Mouse (Mus musculus) hindbrain, embryonic 14.5 days (tissue): ENCODE results near the gene Lypla2. TPM values are rescaled to one million over a fixed set of nuclear protein-coding genes. Genes with fewer than 3 reads are reported as not detected.
A peak's percentile ranks its signal among the peaks of the same experiment; 100 is the strongest.
"Not testable (repeated sequence)": the region's sequence is repeated elsewhere in the genome, so short reads cannot be mapped to it uniquely, and the experiment has no call there.

Experiments used
- ATAC-seq: fragments of 200-750 bp; cut with Nextera tagmentation; 2 replicates; pipeline ENCODE4 v1.8.0; 2017; ENCODE audit warnings: moderate number of reproducible peaks, mild to moderate bottlenecking, moderate TSS enrichment, moderate library complexity; ENCODE audit not compliant: low FRiP score
- DNase-seq: peaks from one replicate; pipeline ENCODE4 v3.0.0-alpha.2; 2015; ENCODE audit warnings: low spot score
- H3K27ac ChIP-seq: fragments of 300-500 bp; sonication (generic); 2 replicates; pipeline ENCODE4 v1.5.1; 2014; ENCODE audit warnings: mild to moderate bottlenecking, moderate library complexity
- H3K27me3 ChIP-seq: fragments of 300-500 bp; sonication (generic); 2 replicates; pipeline ENCODE4 v1.6.1; 2014; ENCODE audit warnings: mild to moderate bottlenecking, low read length, mixed read lengths; ENCODE audit not compliant: control insufficient read depth, insufficient read depth
- H3K36me3 ChIP-seq: fragments of 300-500 bp; sonication (generic); replicated peaks from 2 replicates; pipeline ENCODE4 v1.6.1; 2014; ENCODE audit not compliant: control insufficient read depth, insufficient read depth
- H3K4me1 ChIP-seq: fragments of 300-500 bp; sonication (generic); replicated peaks from 2 replicates; pipeline ENCODE4 v1.6.1; 2014; ENCODE audit warnings: antibody characterized with exemption, low read length, mixed read lengths; ENCODE audit not compliant: control insufficient read depth, insufficient read depth
- H3K4me2 ChIP-seq: fragments of 300-500 bp; sonication (generic); replicated peaks from 2 replicates; pipeline ENCODE4 v1.6.1; 2014; ENCODE audit warnings: mild to moderate bottlenecking, moderate library complexity
- H3K4me3 ChIP-seq: fragments of 300-500 bp; sonication (generic); replicated peaks from 2 replicates; pipeline ENCODE4 v1.5.1; 2014; ENCODE audit warnings: mild to moderate bottlenecking, low read length
- H3K9ac ChIP-seq: fragments of 300-500 bp; sonication (generic); 2 replicates; pipeline ENCODE4 v1.6.1; 2014
- H3K9me3 ChIP-seq: fragments of 300-500 bp; sonication (generic); 2 replicates; pipeline ENCODE4 v1.6.1; 2016; ENCODE audit warnings: low read length; ENCODE audit not compliant: control insufficient read depth
- WGBS: fragments of 180-500 bp; shearing (Covaris S2); extraction: QIAGEN DNeasy Blood & Tissue Kit; methylation state at CpG from one replicate; pipeline ENCODE4 v1.1.7; 2014; 5-methylcytosine and 5-hydroxymethylcytosine counted together
- polyA plus RNA-seq: library from polyadenylated mRNA; unstranded; fragments of >200 nt; fragmentation: Nextera tagmentation; extraction: Ambion mirVana; gene quantifications from 2 replicates; pipeline ENCODE4 v1.2.1, GENCODE M21; 2014

Lypla2 gene
- polyA plus RNA-seq, 1 experiment from 2014 or later, result 191 TPM

DNA sequence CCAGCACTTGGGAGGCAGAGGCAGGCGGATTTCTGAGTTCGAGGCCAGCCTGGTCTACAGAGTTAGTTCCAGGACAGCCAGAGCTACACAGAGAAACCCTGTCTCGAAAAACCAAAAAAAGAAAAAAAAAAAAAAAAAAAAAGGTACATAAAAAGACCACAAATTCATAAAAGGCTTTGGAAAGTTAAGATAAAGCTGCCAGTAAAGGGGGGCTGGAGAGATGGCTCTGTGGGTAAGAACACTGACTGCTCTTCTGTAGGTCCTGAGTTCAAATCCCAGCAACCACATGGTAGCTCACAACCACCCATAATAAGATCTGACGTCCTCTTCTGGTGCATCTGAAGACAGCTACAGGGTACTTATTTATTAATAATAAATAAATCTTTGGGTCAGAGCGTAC is 7.8 kb upstream of the Lypla2 start:
- WGBS, result 98% methylated on average over 5 of the region's 5 CpGs
- H3K9me3 ChIP-seq, H3K27me3 ChIP-seq, H3K4me3 ChIP-seq, H3K9ac ChIP-seq, H3K27ac ChIP-seq, H3K4me1 ChIP-seq, DNase-seq, ATAC-seq, H3K4me2 ChIP-seq: not testable (repeated sequence)
- peaks cover 66% of the 10 kb centered on the region for H3K36me3 ChIP-seq

DNA sequence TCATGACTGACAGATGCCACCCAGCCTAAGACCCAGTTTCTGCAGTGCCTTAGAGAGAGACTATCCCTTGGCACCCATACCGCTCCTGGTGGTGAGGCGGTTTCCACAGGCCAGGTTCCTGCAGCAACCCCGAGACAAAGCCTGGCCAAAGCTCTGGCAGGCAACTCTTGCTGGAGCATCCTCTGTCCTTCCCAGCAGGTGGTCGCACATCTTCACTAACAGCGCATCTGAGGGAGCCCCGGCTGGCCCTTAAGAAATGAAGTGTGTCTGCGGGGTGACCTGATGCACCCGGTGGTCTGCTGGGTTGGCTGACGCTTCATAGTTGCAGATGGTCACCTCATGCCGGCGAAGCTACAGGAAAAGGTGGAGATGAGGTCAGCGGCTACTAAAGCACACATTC is 3.7 kb upstream of the Lypla2 start:
- ATAC-seq (no peak), DNase-seq (no peak)
- H3K4me2 ChIP-seq, result no peak overlapping the region
- H3K4me1 ChIP-seq, result peaks cover 8% of the 10 kb centered on the region
- H3K27ac ChIP-seq, result no peak overlapping the region
- no peaks in the 10 kb centered on the region for H3K9me3 ChIP-seq
- WGBS, result 95% methylated on average over 12 of the region's 12 CpGs
- H3K36me3 ChIP-seq, result peaks cover 48% of the 10 kb centered on the region
- H3K4me3 ChIP-seq, result no peak overlapping the region
- H3K9ac ChIP-seq, result no peak overlapping the region
- H3K27me3 ChIP-seq, result no peaks in the 10 kb centered on the region

DNA sequence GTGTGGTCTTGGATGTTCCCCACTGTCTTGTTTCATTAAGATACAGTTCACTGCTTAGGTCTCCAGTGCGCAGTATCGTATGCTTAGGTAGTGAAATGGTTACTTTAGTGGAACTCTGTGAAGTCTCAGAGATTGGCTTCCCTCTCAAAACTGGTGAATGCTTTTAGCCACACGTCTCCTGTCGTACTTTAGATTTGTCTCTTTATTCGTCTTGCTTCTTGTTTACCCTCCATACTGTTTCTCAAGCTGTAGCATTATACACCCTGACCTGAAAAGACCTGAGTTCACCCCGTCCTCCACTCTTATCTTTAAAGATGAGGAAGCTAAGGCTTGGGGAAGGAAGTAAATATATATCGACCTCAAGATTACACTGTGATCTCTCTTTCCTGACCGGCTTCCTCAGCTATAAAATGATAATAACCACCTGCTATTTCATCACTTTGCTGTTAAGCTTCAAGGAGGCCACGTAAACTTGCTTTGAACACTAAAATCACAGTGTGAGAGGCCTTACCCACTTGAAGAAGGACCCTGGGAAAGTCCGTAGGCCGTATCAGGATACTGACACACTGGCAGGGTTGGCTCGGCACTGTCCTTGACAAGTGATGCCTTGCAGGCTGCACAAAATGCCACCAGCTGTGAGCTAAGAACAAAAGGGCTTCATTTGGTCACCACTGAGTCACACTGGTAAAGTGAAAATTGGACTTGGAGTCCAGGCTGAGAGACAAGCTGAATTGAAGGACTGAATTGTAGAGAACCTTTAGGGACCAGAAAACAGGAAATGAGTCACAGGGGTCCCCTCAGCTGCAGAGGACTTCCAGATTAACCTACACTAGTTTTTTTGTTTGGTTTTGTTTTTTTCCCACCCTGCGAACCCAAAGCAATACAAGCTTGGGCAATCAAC is 735 bp upstream of the Lypla2 start:
- Histone ChIP-seq H3K4me2 (peak overlapping the region; percentile 85), H3K36me3 (peaks cover 58% of the 10 kb centered on the region), H3K27me3 (no peaks in the 10 kb centered on the region), H3K9me3 (no peaks in the 10 kb centered on the region), H3K27ac (no peak overlapping the region), H3K4me3 (peak overlapping the region; percentile 67), H3K4me1 (peaks cover 9% of the 10 kb centered on the region), H3K9ac (peak overlapping the region; percentile 79; the same call in 1 of the 2 replicates)
- DNase-seq (no peak), ATAC-seq (no peak)
- 77% methylated on average over 13 of the region's 13 CpGs for WGBS

DNA sequence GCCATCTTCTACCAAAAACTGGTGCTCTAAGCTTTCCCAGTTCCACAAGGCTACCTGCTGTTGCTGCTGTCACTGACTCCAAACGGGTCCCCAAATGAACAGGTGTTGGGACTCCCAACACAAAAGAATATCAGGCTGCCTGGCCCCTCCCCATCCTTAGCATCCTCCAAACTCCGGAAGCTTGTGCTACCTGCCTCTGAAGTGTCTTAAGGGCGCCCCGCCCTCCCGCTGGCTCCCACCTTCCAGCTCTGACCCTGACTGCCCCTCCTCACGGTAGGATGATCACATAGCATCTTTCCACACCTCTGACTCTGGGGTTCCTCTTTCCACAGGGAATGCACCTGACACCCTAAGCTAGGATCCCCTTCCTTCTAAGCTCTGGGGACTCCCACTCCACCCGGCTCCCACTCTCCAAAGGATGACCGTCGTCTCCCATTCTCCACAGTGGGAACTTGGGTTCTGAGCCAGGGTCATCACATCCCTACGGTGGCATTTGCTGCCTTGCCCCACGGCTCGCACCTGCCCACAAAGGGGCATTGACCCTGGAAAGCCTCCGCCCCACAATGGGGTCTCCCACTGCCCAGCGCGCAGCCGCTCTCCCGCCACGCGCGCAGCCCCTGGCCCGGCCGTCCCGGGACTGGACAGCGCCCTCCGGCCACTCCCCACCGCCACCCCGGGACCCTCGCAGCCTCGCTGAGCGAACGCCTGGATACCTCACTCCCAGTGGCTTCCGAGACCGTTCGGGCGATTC is 446 bp downstream of the Lypla2 start:
- peak overlapping the region; percentile 85 for H3K4me2 ChIP-seq
- H3K36me3 ChIP-seq, result peaks cover 61% of the 10 kb centered on the region
- H3K27ac ChIP-seq, result peak overlapping the region; percentile 49; the same call in 1 of the 2 replicates
- WGBS, result under 1% methylated on average over 35 of the region's 35 CpGs
- H3K27me3 ChIP-seq, result no peaks in the 10 kb centered on the region
- peaks cover 9% of the 10 kb centered on the region for H3K4me1 ChIP-seq
- H3K4me3 ChIP-seq, result peak overlapping the region; percentile 67
- no peaks in the 10 kb centered on the region for H3K9me3 ChIP-seq
- ATAC-seq (no peak; the same call in 1 of the 2 replicates), DNase-seq (no peak)
- peak overlapping the region; percentile 79 for H3K9ac ChIP-seq

DNA sequence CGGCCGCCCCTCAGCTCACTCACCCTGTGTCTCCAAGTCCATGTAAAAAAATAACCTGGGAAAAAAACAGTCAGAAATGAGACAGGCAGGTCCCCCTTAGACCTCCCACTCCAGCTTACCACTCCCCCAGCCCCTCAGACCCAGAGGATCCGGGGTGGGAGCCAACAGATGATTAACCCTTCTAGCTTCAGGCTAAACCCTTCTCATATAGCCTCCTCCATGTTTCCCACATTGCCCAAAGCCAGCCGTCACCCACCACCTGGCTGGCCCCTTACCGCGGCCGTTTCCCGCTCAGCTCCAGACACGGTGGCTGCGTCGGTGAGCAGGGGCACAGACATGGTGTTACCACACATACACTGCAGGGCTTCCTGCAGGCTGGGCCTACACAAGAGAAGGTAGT is 1.8 kb downstream of the Lypla2 start:
- 90% methylated on average over 11 of the region's 11 CpGs for WGBS
- no peak for ATAC-seq

DNA sequence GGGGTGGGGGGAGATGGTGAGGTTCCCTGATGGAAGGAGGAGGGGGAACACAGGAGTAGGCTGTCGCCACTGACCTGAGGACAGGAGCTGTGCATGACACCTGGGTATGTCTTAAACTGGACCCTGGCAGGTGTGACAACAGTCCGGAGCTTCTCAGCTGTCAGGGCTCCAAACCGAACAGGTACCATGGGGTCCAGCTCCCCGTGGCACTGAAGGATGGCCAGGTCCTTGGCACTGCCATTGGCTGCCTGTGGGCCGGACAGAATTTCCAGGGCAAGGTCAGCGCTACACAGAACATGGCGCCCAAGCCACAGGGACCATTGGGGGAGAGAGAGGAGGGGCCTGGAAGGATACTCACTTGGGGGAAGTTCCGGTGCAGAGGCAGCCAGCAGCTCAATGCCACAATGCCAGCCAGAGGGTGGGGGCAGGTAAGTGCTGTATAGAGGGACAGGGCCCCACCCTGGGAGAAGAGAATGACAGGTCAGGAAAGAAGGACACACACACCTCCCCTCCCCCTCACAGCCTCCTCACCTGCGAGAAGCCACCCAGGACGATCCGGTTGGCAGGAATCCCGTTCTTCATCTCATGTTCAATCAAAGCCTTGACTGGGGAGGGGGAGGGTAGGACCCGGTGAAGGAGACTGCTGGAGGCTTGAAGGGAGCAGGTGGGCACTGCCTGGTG is 3.2 kb downstream of the Lypla2 start:
- H3K27me3 ChIP-seq, result no peaks in the 10 kb centered on the region
- H3K9me3 ChIP-seq, result no peaks in the 10 kb centered on the region
- peaks cover 50% of the 10 kb centered on the region for H3K36me3 ChIP-seq
- H3K9ac ChIP-seq, result no peak overlapping the region
- WGBS, result 79% methylated on average over 13 of the region's 13 CpGs
- H3K4me2 ChIP-seq, result no peak overlapping the region
- H3K4me3 ChIP-seq, result no peak overlapping the region
- ATAC-seq (no peak), DNase-seq (no peak)
- H3K27ac ChIP-seq, result no peak overlapping the region
- H3K4me1 ChIP-seq, result peaks cover 17% of the 10 kb centered on the region

More for the DNA sequence above, 1.8 kb downstream of the Lypla2 start:
- Histone ChIP-seq H3K4me2 (no peak overlapping the region; the same call in 1 of the 2 replicates), H3K4me1 (peaks cover 9% of the 10 kb centered on the region), H3K27ac (no peak overlapping the region), H3K36me3 (peaks cover 60% of the 10 kb centered on the region), H3K9ac (no peak overlapping the region), H3K9me3 (no peaks in the 10 kb centered on the region), H3K4me3 (no peak overlapping the region), H3K27me3 (no peaks in the 10 kb centered on the region)
- DNase-seq, result no peak

DNA sequence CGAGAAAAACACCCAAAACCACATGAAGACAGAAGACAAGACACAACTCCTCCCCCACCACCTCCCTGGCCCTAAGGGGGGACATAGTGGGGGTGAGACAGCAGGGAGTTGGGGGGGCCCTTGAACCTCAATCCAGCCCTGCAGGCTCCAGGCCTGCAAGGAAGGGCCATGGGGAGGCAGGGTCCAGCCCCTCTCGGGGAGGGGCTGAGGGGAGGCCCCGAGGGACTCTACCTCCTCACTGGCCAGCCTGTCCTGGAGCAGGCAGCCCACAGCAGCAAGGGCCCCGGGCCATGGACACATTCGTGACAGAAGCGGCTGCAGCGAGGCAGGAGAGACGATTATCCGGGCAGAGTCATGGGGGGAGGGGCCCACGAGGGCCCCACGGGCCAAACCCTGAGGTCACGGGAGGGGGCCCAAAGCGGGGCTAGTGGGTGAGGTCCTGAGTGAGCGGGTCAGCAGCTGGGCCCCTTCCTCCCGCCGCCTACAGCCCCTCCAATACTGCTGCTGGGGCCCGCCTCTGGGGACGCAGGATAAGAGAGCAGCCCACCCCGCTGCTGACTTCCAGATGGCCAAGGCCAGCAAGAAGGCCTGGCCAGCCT is 4.1 kb downstream of the Lypla2 start:
- H3K4me3 ChIP-seq, result no peak overlapping the region

DNA sequence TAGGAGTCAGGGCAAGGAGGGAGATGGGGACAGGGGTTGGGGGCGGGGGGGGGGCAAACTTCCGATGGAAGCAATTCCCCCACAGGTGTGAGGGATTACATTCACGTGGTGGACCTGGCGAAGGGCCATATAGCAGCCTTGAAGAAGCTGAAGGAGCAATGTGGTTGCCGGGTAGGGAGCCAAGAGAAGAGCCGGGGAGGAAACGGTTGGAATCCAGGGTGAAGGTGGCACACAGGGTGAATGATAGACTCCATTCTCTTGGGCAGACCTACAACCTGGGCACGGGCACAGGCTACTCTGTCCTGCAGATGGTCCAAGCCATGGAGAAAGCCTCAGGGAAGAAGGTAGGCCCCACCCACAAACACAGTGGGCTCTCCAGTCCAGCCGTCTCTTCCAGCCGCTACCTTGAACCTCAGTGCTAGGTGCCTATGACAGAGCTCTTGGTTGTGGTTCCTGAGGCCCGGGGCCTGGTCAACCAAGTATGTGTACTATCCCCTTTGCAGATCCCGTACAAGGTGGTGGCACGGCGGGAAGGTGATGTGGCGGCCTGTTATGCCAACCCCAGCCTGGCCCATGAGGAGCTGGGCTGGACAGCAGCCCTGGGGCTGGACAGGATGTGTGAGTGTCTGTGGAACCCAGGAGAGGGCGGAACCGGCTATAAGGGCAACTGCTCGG is 5.2 kb downstream of the Lypla2 start:
- Histone ChIP-seq H3K4me2 (no peak overlapping the region), H3K9me3 (no peaks in the 10 kb centered on the region), H3K27ac (no peak overlapping the region), H3K36me3 (peaks cover 50% of the 10 kb centered on the region), H3K27me3 (no peaks in the 10 kb centered on the region), H3K4me3 (no peak overlapping the region), H3K9ac (no peak overlapping the region), H3K4me1 (peaks cover 26% of the 10 kb centered on the region)
- 92% methylated on average over 18 of the region's 18 CpGs for WGBS
- ATAC-seq (no peak), DNase-seq (no peak)

More for the DNA sequence above, 4.1 kb downstream of the Lypla2 start:
- H3K36me3 ChIP-seq, result peaks cover 50% of the 10 kb centered on the region
- no peaks in the 10 kb centered on the region for H3K9me3 ChIP-seq
- DNase-seq (no peak), ATAC-seq (no peak)
- H3K4me1 ChIP-seq, result peaks cover 20% of the 10 kb centered on the region
- WGBS, result 69% methylated on average over 19 of the region's 19 CpGs
- H3K9ac ChIP-seq, result no peak overlapping the region
- no peaks in the 10 kb centered on the region for H3K27me3 ChIP-seq
- no peak overlapping the region for H3K27ac ChIP-seq
- no peak overlapping the region for H3K4me2 ChIP-seq
